Mouse (Mus musculus) midbrain, postnatal 0 days (tissue): Measurements from ENCODE around the gene Tbc1d1. TPM values are rescaled to one million over a fixed set of nuclear protein-coding genes. Genes with fewer than 3 reads are reported as not detected.

Experiments used
- ATAC-seq: fragments of 200-750 bp; cut with Nextera tagmentation; 2 replicates; pipeline ENCODE4 v1.8.0; 2017; ENCODE audit warnings: moderate number of reproducible peaks, mild to moderate bottlenecking, moderate TSS enrichment, moderate library complexity; ENCODE audit not compliant: low FRiP score
- DNase-seq: peaks from one replicate; pipeline ENCODE4 v3.0.0-alpha.2; 2015; ENCODE audit warnings: low spot score
- H3K27ac ChIP-seq: fragments of 300-500 bp; sonication (generic); 2 replicates; pipeline ENCODE4 v1.5.1; 2014; ENCODE audit warnings: low read depth, mild to moderate bottlenecking, low read length, mixed read lengths
- H3K27me3 ChIP-seq: fragments of 300-500 bp; sonication (generic); 2 replicates; pipeline ENCODE4 v1.6.1; 2014; ENCODE audit warnings: low read length, control low read depth, mixed read lengths; ENCODE audit not compliant: insufficient read depth
- H3K36me3 ChIP-seq: fragments of 300-500 bp; sonication (generic); 2 replicates; pipeline ENCODE4 v1.6.1; 2014; ENCODE audit warnings: low read length, control low read depth, mixed read lengths; ENCODE audit not compliant: insufficient read depth
- H3K4me1 ChIP-seq: fragments of 300-500 bp; sonication (generic); 2 replicates; pipeline ENCODE4 v1.6.1; 2014; ENCODE audit warnings: mild to moderate bottlenecking, control low read depth, antibody characterized with exemption, low read length, mixed read lengths; ENCODE audit not compliant: insufficient read depth
- H3K4me2 ChIP-seq: fragments of 300-500 bp; sonication (generic); 2 replicates; pipeline ENCODE4 v1.6.1; 2014; ENCODE audit warnings: low read depth, mild to moderate bottlenecking, low read length, mixed read lengths; ENCODE audit not compliant: poor library complexity, severe bottlenecking
- H3K4me3 ChIP-seq: fragments of 300-500 bp; sonication (generic); 2 replicates; pipeline ENCODE4 v1.5.1; 2014; ENCODE audit warnings: low read depth, mild to moderate bottlenecking, low read length, moderate library complexity
- H3K9ac ChIP-seq: fragments of 300-500 bp; sonication (generic); replicated peaks from 2 replicates; pipeline ENCODE4 v1.6.1; 2014; ENCODE audit warnings: mild to moderate bottlenecking, low read length, moderate library complexity, mixed read lengths; ENCODE audit not compliant: poor library complexity, severe bottlenecking
- H3K9me3 ChIP-seq: fragments of 300-500 bp; sonication (generic); 2 replicates; pipeline ENCODE4 v1.6.1; 2016; ENCODE audit warnings: low read length, control low read depth
- CTCF ChIP-seq: IDR thresholded peaks from 2 replicates; pipeline ENCODE4 v1.5.1; 2016; ENCODE audit warnings: antibody characterized with exemption, mild to moderate bottlenecking
- WGBS: fragments of 180-500 bp; shearing (Covaris S2); extraction: QIAGEN DNeasy Blood & Tissue Kit; methylation state at CpG from one replicate; pipeline ENCODE4 v1.1.7; 2014; 5-methylcytosine and 5-hydroxymethylcytosine counted together
- polyA plus RNA-seq: library from polyadenylated mRNA; unstranded; fragments of >200 nt; fragmentation: Nextera tagmentation; extraction: Ambion mirVana; gene quantifications from 2 replicates; pipeline ENCODE4 v1.2.1, GENCODE M21; 2015
- total RNA-seq: library from RNA; depleted of rRNA; stranded (reverse); fragments of >200 nt; gene quantifications from 2 replicates; pipeline ENCODE4 v1.2.3, GENCODE M21; 2014

The Tbc1d1 gene
- total and polyA plus RNA-seq, 2 experiments from 2014 or later = 5.6 to 11.3 TPM

DNA sequence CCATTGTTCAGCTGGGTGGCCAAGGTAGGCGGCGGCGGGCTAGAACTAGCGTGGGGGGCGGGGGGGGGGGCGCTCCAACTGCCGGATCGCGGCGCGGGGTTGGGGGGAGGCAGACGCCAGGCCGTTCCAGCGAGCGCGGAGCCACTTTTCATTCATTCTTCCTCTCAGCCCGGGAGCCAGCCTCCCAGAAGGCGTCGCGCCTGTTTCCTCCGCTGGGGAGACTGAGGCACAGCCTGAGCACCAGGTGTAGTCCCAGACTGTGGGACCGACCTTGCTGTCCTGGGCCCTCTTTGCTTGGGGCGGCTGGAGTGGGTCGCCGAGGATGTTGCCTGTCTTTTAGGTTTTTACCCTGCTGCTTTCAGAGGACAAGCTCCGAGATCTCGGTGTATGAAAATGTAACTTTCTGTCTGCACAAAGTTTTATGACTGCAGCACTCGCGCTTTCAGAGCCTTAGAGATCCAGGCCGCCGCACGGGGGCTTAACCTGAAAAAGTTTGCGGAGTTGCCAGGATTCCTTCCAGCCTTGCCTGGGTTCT lies 74.5 kb downstream of the Tbc1d1 start:
- H3K27ac ChIP-seq = no peak overlapping the region
- no peaks in the 10 kb centered on the region for H3K9me3 ChIP-seq
- peak; percentile 19 for TF ChIP-seq CTCF
- H3K4me3 ChIP-seq = peak overlapping the region; percentile 69
- no peaks in the 10 kb centered on the region for H3K36me3 ChIP-seq
- peak; percentile 36; the same call in 1 of the 2 replicates for ATAC-seq
- peak overlapping the region; percentile 100 for H3K4me2 ChIP-seq
- WGBS = 1% methylated on average over 30 of the region's 33 CpGs
- DNase-seq = no peak
- peak overlapping the region; percentile 62 for H3K9ac ChIP-seq
- no peaks in the 10 kb centered on the region for H3K4me1 ChIP-seq
- no peaks in the 10 kb centered on the region for H3K27me3 ChIP-seq

DNA sequence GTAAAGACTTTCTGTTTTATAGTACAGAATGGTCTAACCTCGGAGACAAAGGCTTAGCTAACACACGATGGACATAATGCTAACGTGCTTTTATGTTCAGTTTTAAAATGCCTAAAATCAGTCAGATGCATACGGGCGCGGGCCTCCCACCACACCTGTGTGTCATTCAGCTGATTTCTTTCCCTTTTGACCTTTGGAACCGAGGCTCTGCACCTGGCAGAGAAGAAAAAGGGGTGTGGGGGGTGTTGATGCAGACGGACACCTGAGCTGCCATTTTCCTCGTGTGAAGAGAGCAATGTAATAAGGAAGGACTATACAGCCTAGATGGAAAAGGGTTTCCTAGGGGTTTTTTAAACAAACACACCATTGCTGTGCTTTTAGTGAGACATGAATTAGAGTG lies 76.8 kb downstream of the Tbc1d1 start:
- WGBS = 90% methylated on average over 9 of the region's 9 CpGs
- Histone ChIP-seq H3K4me1 (no peaks in the 10 kb centered on the region), H3K27ac (no peak overlapping the region), H3K4me3 (no peak overlapping the region), H3K27me3 (no peaks in the 10 kb centered on the region), H3K36me3 (no peaks in the 10 kb centered on the region), H3K9me3 (no peaks in the 10 kb centered on the region), H3K4me2 (no peak overlapping the region), H3K9ac (no peak overlapping the region)
- no peak for TF ChIP-seq CTCF
- ATAC-seq (no peak), DNase-seq (no peak)

DNA sequence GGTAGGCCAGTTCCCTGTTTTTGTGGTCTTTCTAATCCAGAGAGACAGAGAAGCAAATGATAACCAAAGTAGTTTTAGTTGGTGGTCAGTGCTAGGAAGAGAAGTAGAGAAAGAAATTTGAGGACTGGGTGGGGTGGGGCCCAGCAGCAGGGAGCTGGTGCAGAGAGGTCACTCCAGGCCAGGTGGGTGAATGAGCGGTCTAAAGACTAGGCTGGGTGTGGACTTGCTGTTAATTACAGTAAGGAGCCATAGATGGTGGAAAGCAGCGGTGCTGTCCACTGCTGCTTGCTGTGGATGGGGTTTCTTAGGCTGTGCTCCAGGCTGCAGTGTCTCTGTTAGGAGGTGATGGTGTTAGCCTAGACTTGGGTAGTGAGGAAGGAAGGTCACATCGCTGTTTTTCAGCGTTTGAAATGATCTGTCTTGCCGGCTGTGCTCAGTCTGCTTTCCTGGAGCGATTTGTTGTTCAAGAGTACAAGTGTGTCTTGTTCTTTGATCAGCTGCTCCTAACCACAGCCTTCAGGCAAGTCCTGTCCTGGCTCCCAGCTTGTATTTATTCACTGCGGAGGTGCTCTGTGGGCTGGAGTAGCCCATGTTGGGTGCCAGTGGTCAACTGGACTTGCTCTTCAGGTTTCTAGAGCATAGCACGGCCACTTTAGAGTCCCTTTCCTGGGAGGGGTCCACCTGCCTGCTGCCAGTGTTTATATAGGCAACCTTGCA lies 78.3 kb downstream of the Tbc1d1 start:
- no peak for TF ChIP-seq CTCF
- Histone ChIP-seq H3K27ac (no peak overlapping the region), H3K36me3 (no peaks in the 10 kb centered on the region), H3K4me1 (no peaks in the 10 kb centered on the region), H3K4me2 (no peak overlapping the region), H3K27me3 (no peaks in the 10 kb centered on the region), H3K9me3 (no peaks in the 10 kb centered on the region), H3K4me3 (no peak overlapping the region), H3K9ac (no peak overlapping the region)
- 80% methylated on average over 8 of the region's 8 CpGs for WGBS
- ATAC-seq = no peak
- DNase-seq = no peak

DNA sequence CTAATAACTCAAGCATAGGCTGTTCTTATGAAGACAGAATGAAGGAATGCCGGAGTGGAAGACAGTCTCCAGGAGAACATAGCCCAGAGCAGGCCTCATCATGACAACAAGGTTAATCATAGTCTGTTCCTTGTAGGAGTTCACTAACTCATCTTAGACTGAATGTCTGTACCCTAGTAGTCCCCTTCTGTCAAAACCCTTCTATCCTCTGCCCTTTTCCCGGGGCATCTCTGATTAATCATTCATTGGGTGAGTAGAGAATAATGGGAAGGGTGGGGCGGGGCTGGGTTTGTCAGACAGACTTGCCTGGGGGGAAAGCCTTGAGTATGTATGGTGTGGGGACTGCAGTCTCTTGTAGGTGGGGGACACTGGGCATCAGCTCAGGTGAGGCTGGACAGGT lies 79.1 kb downstream of the Tbc1d1 start:
- ATAC-seq (no peak), DNase-seq (no peak)
- no peaks in the 10 kb centered on the region for H3K36me3 ChIP-seq
- H3K27me3 ChIP-seq = no peaks in the 10 kb centered on the region
- no peak overlapping the region for H3K27ac ChIP-seq
- no peaks in the 10 kb centered on the region for H3K4me1 ChIP-seq
- TF ChIP-seq CTCF = no peak
- H3K4me3 ChIP-seq = no peak overlapping the region
- no peak overlapping the region for H3K9ac ChIP-seq
- no peak overlapping the region for H3K4me2 ChIP-seq
- WGBS = 74% methylated on average over 3 of the region's 3 CpGs
- no peaks in the 10 kb centered on the region for H3K9me3 ChIP-seq

DNA sequence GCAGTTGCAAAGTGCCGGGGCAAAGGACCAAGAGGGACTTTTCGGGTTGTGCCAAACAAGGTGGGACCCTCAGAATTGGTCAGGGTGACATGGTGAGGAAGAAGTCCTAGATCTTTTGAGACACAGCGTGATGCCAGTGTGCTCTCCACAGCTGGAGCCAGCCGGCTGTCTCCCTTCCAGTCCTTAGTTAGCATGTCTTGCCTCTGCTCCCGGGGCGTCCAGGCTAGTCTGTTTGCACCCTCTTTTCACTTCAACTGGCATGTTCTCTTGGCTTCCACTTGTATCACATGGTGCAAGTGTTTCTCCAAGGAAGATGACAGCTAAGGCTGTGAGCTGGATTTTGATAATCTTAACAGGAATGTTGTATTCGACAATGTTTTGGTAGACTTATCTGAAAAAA lies 80.5 kb downstream of the Tbc1d1 start:
- Histone ChIP-seq H3K36me3 (no peaks in the 10 kb centered on the region), H3K4me2 (no peak overlapping the region), H3K4me3 (no peak overlapping the region), H3K4me1 (no peaks in the 10 kb centered on the region), H3K9ac (no peak overlapping the region), H3K27me3 (no peaks in the 10 kb centered on the region), H3K9me3 (no peaks in the 10 kb centered on the region), H3K27ac (no peak overlapping the region)
- ATAC-seq (no peak), DNase-seq (no peak)
- WGBS = 76% methylated on average over 7 of the region's 7 CpGs
- TF ChIP-seq CTCF = no peak

DNA sequence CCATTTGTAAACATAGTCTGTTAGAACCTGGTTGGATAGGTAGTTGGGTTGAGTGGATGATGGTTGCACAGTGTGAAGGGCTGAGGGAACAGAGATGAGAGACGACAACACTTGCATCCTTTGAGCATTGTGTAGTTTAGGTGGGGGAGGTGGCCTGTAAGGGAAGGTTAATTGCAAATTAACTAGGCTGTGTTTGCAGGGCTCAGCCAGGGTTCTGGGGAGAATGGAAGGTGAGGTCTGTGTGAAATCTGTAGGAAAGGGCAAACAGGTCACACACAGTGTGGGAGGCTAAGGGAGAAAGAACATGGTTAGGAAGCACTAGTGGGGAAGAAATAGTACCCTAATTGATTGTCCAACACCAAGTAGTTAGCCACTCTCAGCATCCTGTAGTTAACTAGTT lies 81.2 kb downstream of the Tbc1d1 start:
- H3K9ac ChIP-seq = no peak overlapping the region
- no peak overlapping the region for H3K27ac ChIP-seq
- no peaks in the 10 kb centered on the region for H3K27me3 ChIP-seq
- no peaks in the 10 kb centered on the region for H3K9me3 ChIP-seq
- no peaks in the 10 kb centered on the region for H3K4me1 ChIP-seq
- no peaks in the 10 kb centered on the region for H3K36me3 ChIP-seq
- no peak overlapping the region for H3K4me3 ChIP-seq
- no peak for ATAC-seq
- TF ChIP-seq CTCF = no peak
- H3K4me2 ChIP-seq = no peak overlapping the region
- 39% methylated on average over 1 of the region's 1 CpGs for WGBS
- no peak for DNase-seq
